In genomic region chr19:41442608-41442969, GRCm38 (mm10) we compare ENCODE assay signal across 8 mouse cellular contexts. TPM values are rescaled to one million over a fixed set of nuclear protein-coding genes. Genes with fewer than 3 reads are reported as not detected.
DNase-seq lines count a peak whose midpoint lies in the region; ATAC-seq lines count a peak whose summit lies in the region.

No protein-coding gene starts in this region.

- peaks cover 49% of the 10 kb centered on the region for H3K4me1 ChIP-seq in liver, embryonic 12.5 days

- DNase-seq in right cerebral cortex, adult 2 months (ENCODE audit: low spot score in 2 of 2): peak; percentile 16 to 17
- no peak for DNase-seq in right cerebral cortex, postnatal 36 days (ENCODE audit: low spot score in 2 of 2)
- peak; percentile 76 for DNase-seq in c-Kit-positive CD71-positive TER-119-positive erythroid progenitor cells, embryonic 14.5 days (ENCODE audit: low spot score)
- DNase-seq in gastrocnemius, postnatal 10 days: peak; percentile 62
- DNase-seq in induced T-regulatory cell, adult 2 months (ENCODE audit: low read depth): peak; percentile 86
- DNase-seq in monocyte, adult 2 months (ENCODE audit: low read depth in 1 of 2, low spot score in 2 of 2): peak; percentile 33 to 66
- peak; percentile 81 for DNase-seq in testis, postnatal 10 days (ENCODE audit: low spot score)

- H3K27ac ChIP-seq in liver, embryonic 12.5 days: no peak overlapping the region

- WGBS in liver, embryonic 12.5 days (ENCODE audit: insufficient replicate concordance): 6% methylated on average over 6 of the region's 6 CpGs

- H3K9ac ChIP-seq in liver, embryonic 12.5 days: no peak overlapping the region

- peaks cover 16% of the 10 kb centered on the region; the same call in 1 of the 2 replicates for H3K27me3 ChIP-seq in liver, embryonic 12.5 days (replicated peaks)

- no peaks in the 10 kb centered on the region for H3K9me3 ChIP-seq in liver, embryonic 12.5 days (replicated peaks)

- peak overlapping the region; percentile 66 for H3K4me2 ChIP-seq in liver, embryonic 12.5 days

- ATAC-seq in liver, embryonic 12.5 days: no peak

- H3K4me3 ChIP-seq in liver, embryonic 12.5 days: peak overlapping the region; percentile 37

- H3K36me3 ChIP-seq in liver, embryonic 12.5 days: no peaks in the 10 kb centered on the region

RNA-seq across cellular contexts. Expression of gene Lcor, which starts 39.8 kb away (rescaled TPM):
- total RNA-seq in gastrocnemius, postnatal 10 days (2021): 10 to 100 TPM; 14.9 to 20.0 TPM
- 7.9 and 9.3 TPM in 2 replicates for polyA plus RNA-seq in liver, embryonic 12.5 days (2016; fragmentation: Nextera tagmentation; extraction: Ambion mirVana)

RNA-seq across cellular contexts. Expression of gene Pik3ap1, which starts 57.7 kb away (rescaled TPM):
- total RNA-seq in gastrocnemius, postnatal 10 days (2021): 1 to 10 TPM in 1 of 2 experiments, under 1 TPM in 1; 0.87 to 2.7 TPM
- polyA plus RNA-seq in liver, embryonic 12.5 days (2016; fragmentation: Nextera tagmentation; extraction: Ambion mirVana): 5.5 and 6.0 TPM in 2 replicates

Comparison
In these comparisons a context has a peak if more than half of its experiments do, and no peak if none do; other contexts are left out.
1. DNase-seq: peak in right cerebral cortex, adult 2 months (2 of 2), c-Kit-positive CD71-positive TER-119-positive erythroid progenitor cells, embryonic 14.5 days (single experiment), gastrocnemius, postnatal 10 days (single experiment), induced T-regulatory cell, adult 2 months (single experiment), monocyte, adult 2 months (2 of 2) and testis, postnatal 10 days (single experiment); none in right cerebral cortex, postnatal 36 days (0 of 2).